In the genomic region with DNA sequence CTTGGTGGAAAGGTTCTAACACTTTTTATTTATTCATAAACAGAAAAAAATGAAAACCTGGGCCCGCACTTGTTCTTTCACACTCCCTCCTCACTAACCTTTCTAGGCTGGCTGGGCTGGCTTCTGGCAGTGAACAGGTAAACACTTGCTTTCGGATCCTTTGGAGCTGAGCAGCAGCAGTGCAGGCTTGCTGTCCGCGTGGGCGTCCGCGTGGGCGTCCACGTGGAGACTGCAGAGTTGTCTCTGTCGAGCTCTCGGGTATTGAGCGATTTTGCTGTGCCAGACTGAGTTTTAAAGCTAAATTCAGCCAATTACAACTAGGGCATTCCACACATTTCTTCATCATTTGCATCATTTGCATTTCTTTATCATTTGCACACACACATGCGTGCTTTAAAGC, we compare ENCODE assay signal across 23 mouse cellular contexts. TPM values are rescaled to one million over a fixed set of nuclear protein-coding genes. Genes with fewer than 3 reads are reported as not detected.
DNase-seq lines count a peak whose midpoint lies in the region; ATAC-seq and TF ChIP-seq lines count a peak whose summit lies in the region.
"Had no signal": no experiment of that assay in that cellular context is flagged by ENCODE, and none has a peak within 500 bp of the region (broad histone marks: within the 10 kb centered on the region; RNA-seq: fewer than 3 reads in every experiment).

No protein-coding gene starts in this region.

- no peaks in the 10 kb centered on the region for H3K4me1 ChIP-seq in midbrain, postnatal 0 days (ENCODE audit: insufficient read depth, low read length)
- H3K4me1 ChIP-seq: embryonic facial prominence, embryonic 15.5 days; midbrain, embryonic 10.5 days; neural tube, embryonic 13.5 days had no signal

- DNase-seq in frontal cortex, postnatal 36 days (ENCODE audit: low spot score in 2 of 2): peak; percentile 18 to 64
- DNase-seq in left cerebral cortex, adult 8-10 months (ENCODE audit: low spot score in 2 of 2): peak; percentile 21 to 43
- peak; percentile 45 to 65 for DNase-seq in right cerebral cortex, postnatal 10 days (ENCODE audit: low spot score in 2 of 2)
- DNase-seq in urinary bladder, postnatal 10 days (ENCODE audit: low spot score): no peak
- DNase-seq in midbrain, postnatal 0 days (ENCODE audit: low spot score): no peak
- no peak for DNase-seq in kidney, postnatal 4 days
- no peak for DNase-seq in spleen, adult 12 weeks (ENCODE audit: low spot score)
- DNase-seq: cerebellum, postnatal 10 days; embryo, embryonic 11 days; kidney, adult 8-10 months; lung, adult 18-20 months; thymus, postnatal 4 days had no signal

- H3K27me3 ChIP-seq in midbrain, postnatal 0 days (ENCODE audit: insufficient read depth, low read length): no peaks in the 10 kb centered on the region
- H3K27me3 ChIP-seq: embryonic facial prominence, embryonic 15.5 days had no signal

- no peak overlapping the region for H3K4me2 ChIP-seq in midbrain, postnatal 0 days (ENCODE audit: low read depth, low read length, poor library complexity, severe bottlenecking)
- H3K4me2 ChIP-seq: embryonic facial prominence, embryonic 15.5 days; neural tube, embryonic 13.5 days had no signal

- TF ChIP-seq CTCF in midbrain, postnatal 0 days (IDR thresholded peaks at IDR 0.05): no peak

- WGBS in midbrain, postnatal 0 days: 71% methylated on average over 13 of the region's 13 CpGs

- H3K4me3 ChIP-seq in midbrain, postnatal 0 days (ENCODE audit: low read depth, low read length): no peak overlapping the region
- H3K4me3 ChIP-seq: embryonic facial prominence, embryonic 15.5 days; forebrain, embryonic 10.5 days; midbrain, embryonic 10.5 days; neural tube, embryonic 13.5 days had no signal

- H3K9me3 ChIP-seq in midbrain, postnatal 0 days (ENCODE audit: low read length): no peaks in the 10 kb centered on the region
- H3K9me3 ChIP-seq: embryonic facial prominence, embryonic 15.5 days; forebrain, embryonic 10.5 days; midbrain, embryonic 10.5 days; neural tube, embryonic 13.5 days had no signal

- no peak overlapping the region for H3K9ac ChIP-seq in midbrain, postnatal 0 days (replicated peaks; ENCODE audit: low read length, poor library complexity, severe bottlenecking)
- H3K9ac ChIP-seq: embryonic facial prominence, embryonic 15.5 days; neural tube, embryonic 13.5 days had no signal

- H3K27ac ChIP-seq in midbrain, postnatal 0 days (ENCODE audit: low read depth, low read length): no peak overlapping the region
- H3K27ac ChIP-seq: embryonic facial prominence, embryonic 15.5 days; forebrain, embryonic 10.5 days; midbrain, embryonic 10.5 days; neural tube, embryonic 13.5 days had no signal

- H3K36me3 ChIP-seq in midbrain, postnatal 0 days (ENCODE audit: insufficient read depth, low read length): no peaks in the 10 kb centered on the region
- H3K36me3 ChIP-seq: embryonic facial prominence, embryonic 15.5 days; forebrain, embryonic 10.5 days; midbrain, embryonic 10.5 days; neural tube, embryonic 13.5 days had no signal

- peak; percentile 85 for ATAC-seq in frontal cortex, adult (ENCODE audit: low TSS enrichment)
- ATAC-seq in midbrain, postnatal 0 days (ENCODE audit: low FRiP score): no peak

RNA-seq across cellular contexts. Expression of gene Car5b, which starts 14.3 kb away (rescaled TPM):
- total RNA-seq in left cerebral cortex, adult 8-10 months (2022): 1 to 10 TPM; 2.6 to 3.7 (median 3.0) TPM
- total RNA-seq in midbrain, postnatal 0 days (2014; rRNA removed): 1.5 and 1.7 TPM in 2 replicates
- 0.76 and 0.85 TPM in 2 replicates for polyA plus RNA-seq in midbrain, postnatal 0 days (2015; fragmentation: Nextera tagmentation; extraction: Ambion mirVana)
- total RNA-seq: granulocyte monocyte progenitor cell, adult 5-6 weeks had no signal

RNA-seq across cellular contexts. Expression of gene Siah1b, which starts 34.2 kb away (rescaled TPM):
- 10 to 100 TPM in 2 of 4 experiments, 1 to 10 TPM in 2; 7.8 to 11.5 (median 10.0) TPM for total RNA-seq in left cerebral cortex, adult 8-10 months (2022)
- 8.2 and 19.9 TPM in 2 replicates for total RNA-seq in midbrain, postnatal 0 days (2014; rRNA removed)
- polyA plus RNA-seq in midbrain, postnatal 0 days (2015; fragmentation: Nextera tagmentation; extraction: Ambion mirVana): 13.6 and 16.7 TPM in 2 replicates

RNA-seq across cellular contexts. Expression of gene Cltrn, which starts 46.6 kb away (rescaled TPM):
- total RNA-seq in left cerebral cortex, adult 8-10 months (2022): under 1 TPM in 1 of 4 experiments, not detected in 3; 0.42 TPM
- total RNA-seq in midbrain, postnatal 0 days (2014; rRNA removed): not detected in 2 replicates
- 0.12 TPM in 1 of 2 replicates, not detected in the other for polyA plus RNA-seq in midbrain, postnatal 0 days (2015; fragmentation: Nextera tagmentation; extraction: Ambion mirVana)
- total RNA-seq: ES-E14; granulocyte monocyte progenitor cell, adult 5-6 weeks; liver, adult 2 months had no signal
- polyA plus RNA-seq: embryonic facial prominence, embryonic 15.5 days; heart, embryonic 14.5 days; large intestine, adult 2 months; liver, adult 2 months; neural tube, embryonic 13.5 days; spleen, adult 2 months had no signal

Comparison
In these comparisons a context has a peak if more than half of its experiments do, and no peak if none do; other contexts are left out.
1. DNase-seq: peak in frontal cortex, postnatal 36 days (2 of 2), left cerebral cortex, adult 8-10 months (2 of 2) and right cerebral cortex, postnatal 10 days (2 of 2); none in urinary bladder, postnatal 10 days (single experiment), midbrain, postnatal 0 days (single experiment), kidney, postnatal 4 days (0 of 2) and spleen, adult 12 weeks (single experiment).